Mouse (Mus musculus): ENCODE measurements at regions not wholly inside any gene's neighbourhood (a gene's known extent, or its start where the extent isn't known, plus 50 kb on each side); places are given as distances from the start of the nearest gene placed in this dataset.

DNA sequence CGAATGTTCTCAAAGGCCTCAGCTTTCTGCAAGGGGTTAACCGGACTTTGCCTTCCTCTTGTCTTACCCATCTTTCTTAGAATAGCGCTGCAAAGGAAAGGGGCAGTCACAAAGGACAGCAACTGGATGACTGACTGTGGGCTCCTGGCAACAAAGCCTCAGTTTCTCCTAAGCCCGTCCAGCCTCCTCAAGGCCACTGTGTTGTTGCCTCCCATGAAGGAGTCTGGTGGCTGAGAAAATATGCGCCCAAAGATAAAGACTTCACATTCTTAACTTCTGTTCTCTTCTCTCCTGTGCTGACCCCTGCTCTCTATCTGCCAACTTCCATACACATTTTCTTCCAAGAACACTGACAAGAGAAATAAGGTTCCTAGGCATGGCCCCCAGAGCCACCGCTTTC, 76.3 kb upstream of the Otud4 start:
- ATAC-seq (replicated peaks; ENCODE audit: insufficient number of reproducible peaks, low FRiP score, low TSS enrichment, low read depth) = no peak
- Histone ChIP-seq H3K4me2 (ENCODE audit: low read depth, low read length) (no peak overlapping the region), H3K36me3 (replicated peaks; ENCODE audit: control insufficient read depth, insufficient read depth, low read depth, low read length) (no peaks in the 10 kb centered on the region), H3K27me3 (ENCODE audit: control insufficient read depth, insufficient read depth, low read length) (no peaks in the 10 kb centered on the region), H3K4me3 (ENCODE audit: low read depth, low read length) (no peak overlapping the region), H3K9ac (replicated peaks; ENCODE audit: low read length) (no peak overlapping the region), H3K4me1 (ENCODE audit: control insufficient read depth, insufficient read depth, low read length) (no peaks in the 10 kb centered on the region; the same call in 1 of the 2 replicates), H3K9me3 (replicated peaks; ENCODE audit: control insufficient read depth, low read length) (no peaks in the 10 kb centered on the region), H3K27ac (replicated peaks; ENCODE audit: low read depth, low read length) (no peak overlapping the region)
- no peak for DNase-seq (ENCODE audit: low spot score)
- WGBS = 89% methylated on average over 6 of the region's 6 CpGs

DNA sequence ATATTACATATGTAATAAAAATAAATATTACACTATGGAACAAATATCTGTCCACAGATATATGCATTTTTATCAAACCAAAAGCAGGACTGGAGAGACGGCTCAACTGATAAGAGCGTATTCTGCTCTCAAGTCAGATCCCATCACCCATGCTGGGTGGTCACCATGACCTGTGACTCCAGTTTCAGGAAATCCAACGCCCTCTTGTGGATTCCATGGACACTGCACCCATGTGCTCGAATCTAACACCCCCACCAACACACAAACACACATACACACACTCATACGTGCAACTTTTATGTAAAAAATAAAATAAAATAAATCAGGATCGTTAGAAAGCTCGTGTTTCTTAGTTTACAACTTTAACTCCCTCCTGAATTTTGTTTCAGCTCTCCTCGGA, 76.7 kb upstream of the Otud4 start:
- Histone ChIP-seq H3K4me3 (ENCODE audit: low read depth, low read length) (no peak overlapping the region), H3K27ac (replicated peaks; ENCODE audit: low read depth, low read length) (no peak overlapping the region), H3K9ac (replicated peaks; ENCODE audit: low read length) (no peak overlapping the region), H3K9me3 (replicated peaks; ENCODE audit: control insufficient read depth, low read length) (no peaks in the 10 kb centered on the region), H3K4me2 (ENCODE audit: low read depth, low read length) (no peak overlapping the region), H3K27me3 (ENCODE audit: control insufficient read depth, insufficient read depth, low read length) (no peaks in the 10 kb centered on the region), H3K36me3 (replicated peaks; ENCODE audit: control insufficient read depth, insufficient read depth, low read depth, low read length) (no peaks in the 10 kb centered on the region), H3K4me1 (ENCODE audit: control insufficient read depth, insufficient read depth, low read length) (no peaks in the 10 kb centered on the region; the same call in 1 of the 2 replicates)
- ATAC-seq (replicated peaks; ENCODE audit: insufficient number of reproducible peaks, low FRiP score, low TSS enrichment, low read depth) = no peak
- WGBS = 78% methylated on average over 8 of the region's 8 CpGs
- DNase-seq (ENCODE audit: low spot score) = peak; percentile 33

DNA sequence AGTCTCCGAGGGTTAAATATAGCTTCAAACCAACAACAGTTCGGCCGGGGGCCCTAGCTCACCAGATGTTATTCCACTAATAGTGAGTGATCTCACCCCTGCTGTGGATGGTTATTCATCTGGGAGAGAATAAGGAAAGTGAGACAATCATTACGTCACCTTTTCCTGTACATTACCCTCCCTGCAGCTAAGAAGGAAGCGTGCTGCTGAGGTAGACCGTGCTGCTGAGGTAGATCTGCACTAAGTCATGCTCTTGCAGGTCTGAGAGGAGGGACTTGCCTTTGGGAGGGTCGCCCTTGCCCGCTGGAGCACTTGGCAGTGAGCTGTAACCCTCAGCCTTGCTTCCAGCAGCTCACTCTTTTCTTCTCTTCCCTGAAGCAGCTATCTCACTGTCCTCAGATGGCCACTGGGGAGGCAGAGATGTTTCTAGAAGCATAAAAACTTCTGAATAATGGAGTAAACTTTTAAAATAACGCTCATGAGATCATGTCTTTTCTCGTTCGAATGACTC, 77.3 kb upstream of the Otud4 start:
- H3K4me2 ChIP-seq (ENCODE audit: low read depth, low read length) = no peak overlapping the region
- H3K27ac ChIP-seq (replicated peaks; ENCODE audit: low read depth, low read length) = no peak overlapping the region; the same call in 1 of the 2 replicates
- DNase-seq (ENCODE audit: low spot score) (peak; percentile 64), ATAC-seq (replicated peaks; ENCODE audit: insufficient number of reproducible peaks, low FRiP score, low TSS enrichment, low read depth) (peak; percentile 85)
- WGBS = 54% methylated on average over 11 of the region's 11 CpGs
- no peaks in the 10 kb centered on the region; the same call in 1 of the 2 replicates for H3K4me1 ChIP-seq (ENCODE audit: control insufficient read depth, insufficient read depth, low read length)
- no peaks in the 10 kb centered on the region for H3K36me3 ChIP-seq (replicated peaks; ENCODE audit: control insufficient read depth, insufficient read depth, low read depth, low read length)
- no peaks in the 10 kb centered on the region for H3K9me3 ChIP-seq (replicated peaks; ENCODE audit: control insufficient read depth, low read length)
- H3K9ac ChIP-seq (replicated peaks; ENCODE audit: low read length) = no peak overlapping the region; the same call in 1 of the 2 replicates
- no peaks in the 10 kb centered on the region for H3K27me3 ChIP-seq (ENCODE audit: control insufficient read depth, insufficient read depth, low read length)
- H3K4me3 ChIP-seq (ENCODE audit: low read depth, low read length) = no peak overlapping the region

DNA sequence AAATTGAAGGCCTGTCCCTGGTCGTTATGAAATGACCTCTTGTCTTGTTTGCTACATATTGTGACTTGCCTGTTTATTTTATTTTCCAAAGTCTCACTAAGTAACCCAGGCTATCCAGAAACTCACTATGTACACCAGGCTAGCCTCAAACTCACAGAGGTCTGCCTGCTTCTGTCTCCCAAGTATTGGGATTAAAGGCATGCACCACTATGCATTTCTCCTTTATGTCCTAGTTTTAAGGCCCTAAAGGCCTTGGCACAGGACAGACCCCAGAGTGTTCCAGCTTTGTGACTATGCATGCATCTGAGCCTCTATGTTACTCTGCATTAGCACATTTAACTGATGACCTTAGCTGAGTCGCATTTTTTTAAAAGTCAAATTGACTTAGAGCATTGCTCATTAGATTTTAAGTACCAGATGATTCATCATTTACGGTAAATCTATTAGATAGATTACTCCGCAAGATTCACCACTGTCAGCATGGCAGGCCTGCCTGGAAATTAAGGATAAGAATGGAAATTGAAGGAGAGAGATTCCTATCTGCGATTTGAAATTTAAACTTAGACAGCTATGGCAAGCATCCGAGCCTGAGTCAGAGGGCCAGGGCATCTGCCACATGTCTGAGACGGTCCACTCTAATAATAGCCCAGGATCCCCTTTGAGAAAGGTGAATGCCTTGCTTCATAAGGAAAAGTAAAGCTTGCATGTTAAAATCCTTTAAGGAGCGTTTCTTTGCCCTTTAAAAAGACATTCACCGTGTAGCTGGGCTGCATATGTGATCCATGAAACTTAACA, 78.0 kb upstream of the Otud4 start:
- Histone ChIP-seq H3K4me3 (ENCODE audit: low read depth, low read length) (no peak overlapping the region), H3K9me3 (replicated peaks; ENCODE audit: control insufficient read depth, low read length) (no peaks in the 10 kb centered on the region), H3K4me2 (ENCODE audit: low read depth, low read length) (no peak overlapping the region), H3K4me1 (ENCODE audit: control insufficient read depth, insufficient read depth, low read length) (no peaks in the 10 kb centered on the region; the same call in 1 of the 2 replicates), H3K27me3 (ENCODE audit: control insufficient read depth, insufficient read depth, low read length) (no peaks in the 10 kb centered on the region), H3K9ac (replicated peaks; ENCODE audit: low read length) (no peak overlapping the region), H3K36me3 (replicated peaks; ENCODE audit: control insufficient read depth, insufficient read depth, low read depth, low read length) (no peaks in the 10 kb centered on the region), H3K27ac (replicated peaks; ENCODE audit: low read depth, low read length) (no peak overlapping the region)
- ATAC-seq (replicated peaks; ENCODE audit: insufficient number of reproducible peaks, low FRiP score, low TSS enrichment, low read depth) = no peak
- no peak for DNase-seq (ENCODE audit: low spot score)
- 62% methylated on average over 9 of the region's 9 CpGs for whole genome bisulfite sequencing

DNA sequence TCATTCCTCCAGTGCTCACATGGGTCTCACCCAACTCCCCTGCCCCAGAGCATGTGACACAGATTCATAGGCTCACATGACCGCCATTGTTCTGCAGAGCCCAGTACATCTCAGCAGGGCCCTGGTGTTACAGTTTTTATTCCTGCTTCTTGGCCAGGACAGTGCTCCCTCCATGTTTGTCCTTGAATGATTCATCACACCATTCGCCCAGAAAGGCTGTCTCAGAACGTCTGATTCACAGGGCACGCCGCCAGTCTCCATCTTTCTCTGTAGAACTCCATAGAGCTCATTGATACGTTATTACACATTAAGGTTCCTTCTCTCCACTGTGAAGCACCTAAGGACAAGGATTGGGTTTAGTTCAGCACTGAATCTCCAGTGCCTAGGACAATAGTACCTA, 79.9 kb upstream of the Otud4 start:
- Histone ChIP-seq H3K4me2 (ENCODE audit: low read depth, low read length) (no peak overlapping the region), H3K4me1 (ENCODE audit: control insufficient read depth, insufficient read depth, low read length) (no peaks in the 10 kb centered on the region; the same call in 1 of the 2 replicates), H3K4me3 (ENCODE audit: low read depth, low read length) (no peak overlapping the region), H3K9ac (replicated peaks; ENCODE audit: low read length) (no peak overlapping the region), H3K36me3 (replicated peaks; ENCODE audit: control insufficient read depth, insufficient read depth, low read depth, low read length) (no peaks in the 10 kb centered on the region), H3K27me3 (ENCODE audit: control insufficient read depth, insufficient read depth, low read length) (no peaks in the 10 kb centered on the region), H3K27ac (replicated peaks; ENCODE audit: low read depth, low read length) (no peak overlapping the region), H3K9me3 (replicated peaks; ENCODE audit: control insufficient read depth, low read length) (no peaks in the 10 kb centered on the region)
- ATAC-seq (replicated peaks; ENCODE audit: insufficient number of reproducible peaks, low FRiP score, low TSS enrichment, low read depth) (no peak), DNase-seq (ENCODE audit: low spot score) (no peak)
- WGBS = 89% methylated on average over 6 of the region's 6 CpGs

DNA sequence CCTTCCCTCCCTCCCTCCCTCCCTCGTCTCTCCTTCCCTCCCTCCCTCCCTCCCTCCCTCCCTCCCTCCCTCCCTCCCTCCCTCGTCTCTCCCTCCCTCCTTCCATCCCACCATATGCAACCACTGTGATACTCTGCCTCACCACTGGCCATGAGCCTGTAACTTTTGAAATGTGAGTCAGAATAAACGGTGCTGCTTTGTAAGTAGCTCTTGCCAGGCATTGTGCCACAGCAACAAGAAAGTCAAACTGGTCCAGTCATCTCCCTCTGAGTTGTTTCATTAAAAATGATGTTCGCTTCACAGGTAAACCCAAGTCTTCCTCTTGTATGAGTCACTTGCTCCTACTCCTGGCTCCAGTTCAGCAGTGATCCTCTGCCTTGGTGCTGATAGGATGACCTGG, 85.1 kb upstream of the Otud4 start:
- DNase-seq (ENCODE audit: low spot score) (no peak), ATAC-seq (replicated peaks; ENCODE audit: insufficient number of reproducible peaks, low FRiP score, low TSS enrichment, low read depth) (no peak)
- H3K4me3 ChIP-seq (ENCODE audit: low read depth, low read length) = no peak overlapping the region
- no peaks in the 10 kb centered on the region for H3K27me3 ChIP-seq (ENCODE audit: control insufficient read depth, insufficient read depth, low read length)
- H3K4me2 ChIP-seq (ENCODE audit: low read depth, low read length) = no peak overlapping the region
- H3K4me1 ChIP-seq (ENCODE audit: control insufficient read depth, insufficient read depth, low read length) = no peaks in the 10 kb centered on the region
- 88% methylated on average over 2 of the region's 4 CpGs for WGBS
- no peak overlapping the region for H3K9ac ChIP-seq (replicated peaks; ENCODE audit: low read length)
- H3K36me3 ChIP-seq (replicated peaks; ENCODE audit: control insufficient read depth, insufficient read depth, low read depth, low read length) = no peaks in the 10 kb centered on the region
- no peaks in the 10 kb centered on the region for H3K9me3 ChIP-seq (replicated peaks; ENCODE audit: control insufficient read depth, low read length)
- no peak overlapping the region for H3K27ac ChIP-seq (replicated peaks; ENCODE audit: low read depth, low read length)

DNA sequence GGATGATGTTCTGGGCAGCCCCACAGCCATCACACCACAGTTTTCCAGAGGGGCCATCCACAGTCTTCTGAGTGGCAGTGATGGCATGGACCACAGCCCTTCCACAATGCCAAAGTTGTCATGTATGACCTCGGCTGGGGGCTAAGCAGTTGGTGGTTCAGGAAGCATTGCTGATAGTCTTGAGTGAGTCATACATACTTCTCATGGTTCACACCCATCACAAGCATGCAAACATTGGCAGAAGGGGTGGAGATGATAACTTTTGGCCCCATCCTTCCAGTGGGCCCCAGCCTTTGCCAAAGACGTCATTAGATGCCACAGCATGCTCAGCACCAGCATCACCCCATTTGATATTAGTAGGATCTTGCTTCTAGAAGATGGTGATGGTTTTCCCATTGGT, 89.3 kb upstream of the Otud4 start:
- H3K4me1 ChIP-seq (ENCODE audit: control insufficient read depth, insufficient read depth, low read length) = no peaks in the 10 kb centered on the region
- no peak overlapping the region for H3K4me2 ChIP-seq (ENCODE audit: low read depth, low read length)
- no peaks in the 10 kb centered on the region for H3K36me3 ChIP-seq (replicated peaks; ENCODE audit: control insufficient read depth, insufficient read depth, low read depth, low read length)
- ATAC-seq (replicated peaks; ENCODE audit: insufficient number of reproducible peaks, low FRiP score, low TSS enrichment, low read depth) = no peak
- no peak for DNase-seq (ENCODE audit: low spot score)
- H3K9ac ChIP-seq (replicated peaks; ENCODE audit: low read length) = no peak overlapping the region
- no peaks in the 10 kb centered on the region for H3K27me3 ChIP-seq (ENCODE audit: control insufficient read depth, insufficient read depth, low read length)
- no peak overlapping the region for H3K4me3 ChIP-seq (ENCODE audit: low read depth, low read length)
- WGBS = 85% methylated on average over 2 of the region's 2 CpGs
- H3K9me3 ChIP-seq (replicated peaks; ENCODE audit: control insufficient read depth, low read length) = no peaks in the 10 kb centered on the region
- H3K27ac ChIP-seq (replicated peaks; ENCODE audit: low read depth, low read length) = no peak overlapping the region

DNA sequence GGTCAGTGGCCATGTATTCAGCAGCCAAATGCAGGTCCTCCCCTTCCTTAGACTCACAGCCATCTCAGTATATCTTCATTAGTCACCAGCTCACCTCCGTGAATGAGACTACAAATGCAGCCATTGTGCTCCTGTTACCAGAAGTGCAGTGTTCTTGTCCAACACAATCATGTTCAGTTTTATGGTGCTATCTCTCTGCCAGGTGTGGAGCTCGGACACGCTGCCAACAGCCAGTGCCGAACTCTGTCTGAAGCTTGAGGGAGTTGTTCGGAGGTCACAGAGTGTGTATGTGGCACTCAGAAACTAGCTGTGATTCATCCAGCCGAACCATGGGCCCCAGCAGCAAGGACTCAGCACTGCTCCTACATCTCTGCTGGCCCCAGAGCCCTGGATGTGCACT, 91.3 kb upstream of the Otud4 start:
- no peak overlapping the region for H3K9ac ChIP-seq (replicated peaks; ENCODE audit: low read length)
- no peak overlapping the region for H3K4me2 ChIP-seq (ENCODE audit: low read depth, low read length)
- H3K27ac ChIP-seq (replicated peaks; ENCODE audit: low read depth, low read length) = no peak overlapping the region
- ATAC-seq (replicated peaks; ENCODE audit: insufficient number of reproducible peaks, low FRiP score, low TSS enrichment, low read depth) = no peak
- no peak for DNase-seq (ENCODE audit: low spot score)
- WGBS = 86% methylated on average over 6 of the region's 6 CpGs
- H3K4me1 ChIP-seq (ENCODE audit: control insufficient read depth, insufficient read depth, low read length) = no peaks in the 10 kb centered on the region
- no peaks in the 10 kb centered on the region for H3K27me3 ChIP-seq (ENCODE audit: control insufficient read depth, insufficient read depth, low read length)
- no peak overlapping the region for H3K4me3 ChIP-seq (ENCODE audit: low read depth, low read length)
- no peaks in the 10 kb centered on the region for H3K9me3 ChIP-seq (replicated peaks; ENCODE audit: control insufficient read depth, low read length)
- H3K36me3 ChIP-seq (replicated peaks; ENCODE audit: control insufficient read depth, insufficient read depth, low read depth, low read length) = no peaks in the 10 kb centered on the region
